Mouse (Mus musculus): ENCODE measurements around the gene Rtbdn. TPM values are rescaled to one million over a fixed set of nuclear protein-coding genes. Genes with fewer than 3 reads are reported as not detected.

Gene Rtbdn
- polyA plus RNA-seq, 1 experiment from 2014 or later, result 0.26 TPM

- WGBS, result 89% methylated on average over 4 of the region's 4 CpGs
- Histone ChIP-seq H3K9ac (no peak overlapping the region), H3K27ac (no peak overlapping the region), H3K4me1 (replicated peaks) (peaks cover 34% of the 10 kb centered on the region), H3K27me3 (no peaks in the 10 kb centered on the region), H3K4me2 (no peak overlapping the region), H3K4me3 (no peak overlapping the region), H3K9me3 (replicated peaks) (no peaks in the 10 kb centered on the region), H3K36me3 (no peaks in the 10 kb centered on the region)
- ATAC-seq (replicated peaks; ENCODE audit: insufficient number of reproducible peaks, insufficient read depth, low FRiP score, low read depth), result no peak
These were observed 17.2 kb downstream of the Rtbdn start for GRCm38 (mm10) chr8:84963952-84964351.

GRCm38 (mm10) chr8:84965731-84966291, 19.0 kb downstream of the Rtbdn start:
- Histone ChIP-seq H3K9ac (peak overlapping the region; percentile 74), H3K9me3 (replicated peaks) (no peaks in the 10 kb centered on the region), H3K27ac (peak overlapping the region; percentile 78), H3K36me3 (peaks cover 2% of the 10 kb centered on the region; the same call in 1 of the 2 replicates), H3K4me3 (peak overlapping the region; percentile 75), H3K4me1 (replicated peaks) (peaks cover 31% of the 10 kb centered on the region), H3K27me3 (no peaks in the 10 kb centered on the region), H3K4me2 (peak overlapping the region; percentile 93)
- peak; percentile 84 for ATAC-seq (replicated peaks; ENCODE audit: insufficient number of reproducible peaks, insufficient read depth, low FRiP score, low read depth)
- under 1% methylated on average over 41 of the region's 41 CpGs for WGBS

- Histone ChIP-seq H3K36me3 (peaks cover 6% of the 10 kb centered on the region), H3K4me2 (peak overlapping the region; percentile 93; the same call in 1 of the 2 replicates), H3K4me1 (replicated peaks) (peaks cover 36% of the 10 kb centered on the region), H3K27me3 (no peaks in the 10 kb centered on the region), H3K9ac (no peak overlapping the region), H3K27ac (peak overlapping the region; percentile 43), H3K9me3 (replicated peaks) (no peaks in the 10 kb centered on the region), H3K4me3 (no peak overlapping the region)
- WGBS, result 40% methylated on average over 3 of the region's 3 CpGs
- ATAC-seq (replicated peaks; ENCODE audit: insufficient number of reproducible peaks, insufficient read depth, low FRiP score, low read depth), result no peak
These were observed 19.8 kb downstream of the Rtbdn start for GRCm38 (mm10) chr8:84966603-84967002.

- no peak overlapping the region for H3K9ac ChIP-seq
These were observed 20.9 kb downstream of the Rtbdn start for GRCm38 (mm10) chr8:84967532-84968304.

GRCm38 (mm10) chr8:84968650-84969049, 21.9 kb downstream of the Rtbdn start:
- peaks cover 27% of the 10 kb centered on the region for H3K36me3 ChIP-seq
- H3K27ac ChIP-seq, result peak overlapping the region; percentile 87
- peak overlapping the region; percentile 87 for H3K9ac ChIP-seq
- peak overlapping the region; percentile 80 for H3K4me2 ChIP-seq
- H3K9me3 ChIP-seq (replicated peaks), result no peaks in the 10 kb centered on the region
- no peaks in the 10 kb centered on the region for H3K27me3 ChIP-seq
- no peak for ATAC-seq (replicated peaks; ENCODE audit: insufficient number of reproducible peaks, insufficient read depth, low FRiP score, low read depth)
- 27% methylated on average over 2 of the region's 2 CpGs for WGBS
- peak overlapping the region; percentile 63 for H3K4me3 ChIP-seq
- peaks cover 38% of the 10 kb centered on the region for H3K4me1 ChIP-seq (replicated peaks)

More at GRCm38 (mm10) chr8:84967532-84968304, 20.9 kb downstream of the Rtbdn start:
- no peak for ATAC-seq (replicated peaks; ENCODE audit: insufficient number of reproducible peaks, insufficient read depth, low FRiP score, low read depth)
- Histone ChIP-seq H3K4me2 (peak overlapping the region; percentile 80; the same call in 1 of the 2 replicates), H3K9me3 (replicated peaks) (no peaks in the 10 kb centered on the region), H3K4me3 (no peak overlapping the region), H3K4me1 (replicated peaks) (peaks cover 36% of the 10 kb centered on the region), H3K36me3 (peaks cover 18% of the 10 kb centered on the region), H3K27ac (no peak overlapping the region), H3K27me3 (no peaks in the 10 kb centered on the region)
- 84% methylated on average over 13 of the region's 13 CpGs for WGBS

GRCm38 (mm10) chr8:84969241-84970134, 22.7 kb downstream of the Rtbdn start, which contains the start of the genes Gm49661, Prdx2 and Rnaseh2a:
Gene Gm49661, minus strand, starts transcription at chr8:84969433.
Gene Prdx2, plus strand, starts transcription at chr8:84969587.
Gene Rnaseh2a, minus strand, starts transcription at chr8:84969767.
- Histone ChIP-seq H3K9me3 (replicated peaks) (no peaks in the 10 kb centered on the region), H3K4me1 (replicated peaks) (peaks cover 39% of the 10 kb centered on the region), H3K4me2 (peak within 1 kb of the TSS; percentile 80), H3K9ac (peak within 1 kb of the TSS; percentile 87), H3K36me3 (peaks cover 31% of the 10 kb centered on the region), H3K27me3 (no peaks in the 10 kb centered on the region), H3K4me3 (peak within 1 kb of the TSS; percentile 63), H3K27ac (peak within 1 kb of the TSS; percentile 87)
- under 1% methylated on average over 56 of the region's 56 CpGs for WGBS
- ATAC-seq (replicated peaks; ENCODE audit: insufficient number of reproducible peaks, insufficient read depth, low FRiP score, low read depth), result peak; percentile 56

- Histone ChIP-seq H3K9me3 (replicated peaks) (no peaks in the 10 kb centered on the region), H3K36me3 (peaks cover 31% of the 10 kb centered on the region), H3K9ac (peak overlapping the region; percentile 87), H3K27ac (peak overlapping the region; percentile 87), H3K4me2 (peak overlapping the region; percentile 80), H3K4me3 (peak overlapping the region; percentile 63), H3K4me1 (replicated peaks) (peaks cover 39% of the 10 kb centered on the region), H3K27me3 (no peaks in the 10 kb centered on the region)
- WGBS, result 9% methylated on average over 21 of the region's 21 CpGs
- no peak for ATAC-seq (replicated peaks; ENCODE audit: insufficient number of reproducible peaks, insufficient read depth, low FRiP score, low read depth)
These were observed 23.5 kb downstream of the Rtbdn start for GRCm38 (mm10) chr8:84970135-84970790.

GRCm38 (mm10) chr8:84970913-84971312, 24.1 kb downstream of the Rtbdn start:
- Histone ChIP-seq H3K4me1 (replicated peaks) (peaks cover 42% of the 10 kb centered on the region), H3K27me3 (no peaks in the 10 kb centered on the region), H3K27ac (no peak overlapping the region), H3K4me3 (peak overlapping the region; percentile 63), H3K9me3 (replicated peaks) (no peaks in the 10 kb centered on the region), H3K4me2 (peak overlapping the region; percentile 80), H3K36me3 (peaks cover 31% of the 10 kb centered on the region), H3K9ac (peak overlapping the region; percentile 87)
- no peak for ATAC-seq (replicated peaks; ENCODE audit: insufficient number of reproducible peaks, insufficient read depth, low FRiP score, low read depth)
- 42% methylated on average over 5 of the region's 5 CpGs for WGBS

GRCm38 (mm10) chr8:84973079-84973478, 26.3 kb downstream of the Rtbdn start:
- 87% methylated on average over 1 of the region's 1 CpGs for WGBS
- no peak overlapping the region for H3K4me3 ChIP-seq

GRCm38 (mm10) chr8:84973803-84974542, 27.2 kb downstream of the Rtbdn start:
- peaks cover 31% of the 10 kb centered on the region for H3K36me3 ChIP-seq
- peaks cover 46% of the 10 kb centered on the region for H3K4me1 ChIP-seq (replicated peaks)
- H3K27ac ChIP-seq, result no peak overlapping the region
- no peak overlapping the region for H3K4me3 ChIP-seq
- 62% methylated on average over 4 of the region's 4 CpGs for WGBS
- H3K9me3 ChIP-seq (replicated peaks), result no peaks in the 10 kb centered on the region
- H3K4me2 ChIP-seq, result no peak overlapping the region
- H3K27me3 ChIP-seq, result no peaks in the 10 kb centered on the region
- no peak for ATAC-seq (replicated peaks; ENCODE audit: insufficient number of reproducible peaks, insufficient read depth, low FRiP score, low read depth)
- H3K9ac ChIP-seq, result no peak overlapping the region

More at GRCm38 (mm10) chr8:84973079-84973478, 26.3 kb downstream of the Rtbdn start:
- peaks cover 47% of the 10 kb centered on the region for H3K4me1 ChIP-seq (replicated peaks)
- H3K27me3 ChIP-seq, result no peaks in the 10 kb centered on the region
- H3K27ac ChIP-seq, result no peak overlapping the region
- H3K9ac ChIP-seq, result no peak overlapping the region
- peaks cover 31% of the 10 kb centered on the region for H3K36me3 ChIP-seq
- no peaks in the 10 kb centered on the region for H3K9me3 ChIP-seq (replicated peaks)
- ATAC-seq (replicated peaks; ENCODE audit: insufficient number of reproducible peaks, insufficient read depth, low FRiP score, low read depth), result no peak
- no peak overlapping the region for H3K4me2 ChIP-seq

All from heart, embryonic 15.5 days (tissue).